Mouse (Mus musculus) T-helper 2 cell (primary cell): ENCODE measurements at regions not wholly inside any gene's neighbourhood (a gene's known extent, or its start where the extent isn't known, plus 50 kb on each side); places are given as distances from the start of the nearest gene placed in this dataset.

ENCODE experiments used
- in situ Hi-C: fragments of 300-600 bp; cut with MboI, MseI; formaldehyde crosslinking; loops from one replicate; pipeline ENCODE4 v1.15.1; 2025; ENCODE audit warnings: high pct_unique_total_duplicates

DNA sequence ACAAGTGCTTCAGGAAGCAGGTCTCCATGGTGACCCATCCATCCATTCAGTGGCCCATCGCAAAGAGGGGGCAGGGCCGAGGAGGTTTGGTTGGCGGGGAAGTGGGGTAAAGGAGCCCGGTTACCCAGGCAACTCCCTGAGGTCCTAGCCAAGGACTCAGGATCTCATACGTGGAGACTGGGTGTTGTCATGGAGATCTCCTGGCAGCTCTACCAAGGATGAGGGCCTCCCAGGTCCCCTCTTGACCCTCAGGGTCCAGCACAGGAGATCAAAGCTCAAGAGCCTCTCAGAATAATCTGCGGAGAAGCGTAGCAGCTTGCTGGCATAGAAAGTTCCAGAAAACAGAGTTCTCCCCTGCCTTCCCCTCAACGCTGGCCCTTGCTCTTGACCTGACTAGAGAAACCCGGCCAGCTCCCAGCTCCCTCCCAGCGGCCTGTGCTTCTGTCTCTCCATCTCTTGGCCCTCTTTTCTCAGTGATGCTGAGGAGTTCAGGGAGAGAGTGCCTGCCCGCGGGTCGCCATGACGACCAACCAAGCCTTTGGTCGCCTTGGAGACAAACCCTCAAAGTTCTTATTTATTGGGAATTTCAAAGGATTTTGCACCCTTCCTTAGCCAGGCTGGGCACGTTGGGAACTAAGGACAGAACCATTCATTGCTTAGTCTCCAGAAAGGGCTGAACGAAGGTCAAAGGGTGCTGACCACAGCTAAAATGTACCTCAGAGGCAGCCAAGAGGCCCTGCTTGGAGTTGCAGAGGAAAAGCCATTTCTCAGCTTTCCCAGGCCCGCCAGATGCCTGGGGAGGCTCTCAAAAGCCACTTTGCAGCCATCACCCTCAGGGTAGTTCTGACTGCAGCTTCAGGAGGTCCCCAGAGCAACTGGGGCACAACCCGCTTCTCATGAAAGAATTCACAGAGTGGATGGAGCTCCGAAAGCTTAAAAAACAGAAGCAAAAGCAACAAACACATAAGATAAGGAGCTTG lies 60.0 kb downstream of the Ubiad1 start:
- in situ Hi-C loops, result loop anchor here (10.0 kb wide), 1 partner anchor 210 kb away; no protein-coding TSS in a partner anchor

GRCm38 (mm10) chr4:148380562-148380961 lies 64.0 kb downstream of the Ubiad1 start:
- in situ Hi-C loops, result loop anchor here (10.0 kb wide), 1 partner anchor 206 kb away; no protein-coding TSS in a partner anchor

GRCm38 (mm10) chr4:148378491-148378890 lies 66.1 kb downstream of the Ubiad1 start:
- in situ Hi-C loops, result no loop called here

DNA sequence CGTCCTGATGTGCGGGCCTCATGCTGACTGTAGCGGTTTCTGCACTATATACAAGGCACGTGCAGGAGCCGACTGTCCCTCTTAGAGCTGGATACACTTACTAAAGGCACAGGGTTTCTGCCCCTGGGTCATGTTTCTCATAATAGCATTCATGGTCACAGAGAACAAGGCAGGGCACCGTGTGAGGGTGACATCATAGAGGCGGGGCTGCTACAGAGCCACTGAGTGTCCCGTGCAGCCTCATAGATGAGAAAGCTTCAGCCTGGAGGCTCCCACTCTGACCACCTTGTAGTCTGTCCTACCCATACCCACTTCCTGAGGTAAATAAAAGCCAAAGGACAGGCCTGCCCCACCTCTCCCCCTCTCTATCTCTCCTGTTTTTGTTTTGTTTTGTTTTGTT lies 67.2 kb downstream of the Ubiad1 start:
- in situ Hi-C loops, result no loop called here

GRCm38 (mm10) chr4:148376439-148376838 lies 68.1 kb downstream of the Ubiad1 start:
- in situ Hi-C loops, result no loop called here

DNA sequence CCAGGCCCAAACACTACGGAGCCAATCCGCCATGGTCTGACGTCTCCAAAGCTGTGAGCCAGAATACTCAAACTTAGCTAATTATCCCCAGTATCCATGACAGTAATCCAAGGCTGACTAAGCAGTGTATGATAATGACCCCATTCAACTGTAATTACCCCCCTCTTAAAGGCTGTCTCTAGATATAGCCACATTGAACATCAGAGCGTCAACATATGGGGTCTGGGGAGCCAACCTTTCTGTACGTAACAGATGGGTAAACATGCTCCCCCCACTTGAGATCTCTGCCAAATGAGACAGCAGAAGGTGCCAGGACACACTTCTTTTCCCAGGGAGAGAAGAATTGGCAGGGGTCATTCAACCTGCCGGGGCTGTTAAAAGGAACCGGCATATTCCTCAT lies 73.1 kb downstream of the Ubiad1 start:
- in situ Hi-C loops, result no loop called here

DNA sequence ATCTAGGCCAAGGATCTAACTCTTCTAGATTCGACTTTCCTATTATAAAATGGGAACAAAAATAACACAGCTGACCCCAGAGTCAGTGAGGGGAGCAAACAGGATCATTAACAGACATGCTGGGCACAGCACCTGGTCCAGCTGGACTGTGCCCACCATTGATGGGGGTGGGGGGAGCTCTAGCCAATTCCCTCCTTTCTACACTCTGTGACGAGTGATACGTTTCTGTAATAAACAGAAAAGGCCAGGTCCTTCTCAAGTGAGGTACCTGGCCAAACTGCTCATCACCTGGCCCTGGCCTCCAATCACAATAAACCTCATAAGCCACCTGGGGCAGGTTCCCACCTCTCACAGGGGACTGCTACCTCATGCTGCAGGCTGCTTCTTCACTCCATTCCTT lies 76.9 kb downstream of the Ubiad1 start:
- in situ Hi-C loops, result no loop called here

- in situ Hi-C loops, result no loop called here
These were observed 78.0 kb upstream of the Disp3 start for GRCm38 (mm10) chr4:148365804-148366203.

- in situ Hi-C loops, result no loop called here
These were observed 75.8 kb upstream of the Disp3 start for GRCm38 (mm10) chr4:148363366-148364121.

DNA sequence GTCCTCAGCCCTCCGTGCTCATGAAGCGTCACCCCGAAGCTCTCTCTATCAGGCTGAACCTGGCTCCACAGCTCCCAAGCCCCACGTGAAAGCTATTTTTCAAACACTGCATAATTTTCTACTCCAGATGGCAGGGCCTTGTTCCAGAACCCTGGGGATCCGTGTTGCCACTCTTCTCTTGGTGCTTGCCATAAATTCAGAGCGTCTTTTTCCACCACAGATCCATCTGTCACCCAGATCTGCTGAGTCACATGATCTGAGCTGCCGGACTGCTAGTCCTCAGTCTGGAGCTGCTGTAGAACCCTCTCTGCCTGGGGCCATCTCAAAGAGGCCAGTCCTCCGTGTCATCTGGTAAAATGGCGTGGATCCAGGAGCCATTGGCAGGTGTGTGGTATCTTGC lies 73.2 kb upstream of the Disp3 start:
- in situ Hi-C loops, result no loop called here

DNA sequence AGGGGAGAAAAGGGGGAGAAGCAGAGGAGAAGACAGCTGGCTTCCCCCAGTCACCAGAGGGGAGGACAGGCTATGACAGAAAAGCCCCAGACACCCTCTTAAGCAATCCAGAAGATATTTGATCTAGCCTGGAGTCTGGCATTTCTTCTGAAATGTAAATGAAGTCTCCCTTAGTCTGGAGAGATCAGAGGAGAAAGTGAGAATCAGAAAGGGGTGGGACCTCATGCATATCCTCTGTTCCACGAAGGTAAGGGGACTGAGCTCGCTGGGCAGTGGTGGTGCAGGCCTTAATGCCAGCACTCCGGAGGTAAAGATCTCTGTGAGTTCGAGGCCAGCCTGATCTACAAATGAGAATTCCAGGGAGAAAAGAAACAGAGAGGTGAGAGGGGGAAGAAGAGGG lies 70.6 kb upstream of the Disp3 start:
- in situ Hi-C loops, result no loop called here

DNA sequence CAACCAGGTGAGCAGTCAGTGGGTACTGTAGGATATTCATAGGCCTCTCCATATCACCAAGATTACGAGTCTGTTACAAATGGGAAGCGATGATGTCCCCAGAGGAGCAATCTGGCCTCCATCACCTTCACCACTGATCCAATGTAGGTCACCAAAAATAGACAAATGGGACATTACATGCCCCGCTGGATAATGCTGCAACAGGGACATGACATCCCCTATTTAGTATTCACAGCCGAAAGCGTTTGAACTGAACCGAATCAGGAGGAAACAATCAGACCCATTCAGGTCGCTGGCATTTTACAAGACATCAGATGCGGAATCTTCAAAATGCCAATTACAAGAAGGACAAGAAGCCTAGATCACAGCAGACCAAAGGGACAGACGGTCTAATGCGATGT lies 69.5 kb upstream of the Disp3 start:
- in situ Hi-C loops, result no loop called here

DNA sequence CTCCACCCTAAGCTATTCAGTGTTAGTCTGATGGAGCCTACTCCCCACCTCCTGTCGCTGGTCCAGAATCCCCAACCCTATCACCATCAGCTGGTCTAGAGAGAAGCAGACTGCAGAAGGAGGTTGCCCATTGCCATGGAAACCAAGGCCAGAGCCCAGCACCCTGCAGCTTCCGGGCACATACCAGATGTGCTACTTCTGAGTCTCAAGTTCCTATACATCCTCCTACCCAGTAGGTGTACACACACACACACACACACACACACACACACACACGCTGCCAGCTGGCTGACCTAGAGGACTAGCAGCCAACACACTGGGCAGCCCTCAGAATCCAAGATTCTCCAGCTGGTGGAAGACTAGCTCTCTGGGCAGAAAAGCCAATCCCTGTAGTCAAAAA lies 68.9 kb upstream of the Disp3 start:
- in situ Hi-C loops, result no loop called here

- in situ Hi-C loops, result no loop called here
These were observed 66.2 kb upstream of the Disp3 start for GRCm38 (mm10) chr4:148353969-148354368.

DNA sequence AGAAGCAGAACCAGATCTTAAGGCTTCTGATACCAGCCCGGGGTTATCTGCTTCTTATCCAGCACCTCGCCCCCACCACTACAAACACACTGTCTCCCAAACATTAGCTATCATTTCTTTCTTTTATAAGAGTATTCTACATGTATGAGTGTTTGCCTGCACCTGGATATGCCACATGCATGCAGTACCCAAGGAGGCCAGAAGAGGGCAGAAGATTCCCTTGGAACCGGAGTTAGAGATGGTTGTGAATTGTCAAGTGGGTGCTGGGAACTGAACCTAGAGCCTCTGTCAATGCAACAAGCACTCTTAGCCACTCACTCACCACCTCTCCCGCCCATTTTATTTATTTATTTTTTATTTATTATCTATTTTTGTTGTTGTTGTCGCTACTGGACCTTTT lies 64.9 kb upstream of the Disp3 start:
- in situ Hi-C loops, result no loop called here

GRCm38 (mm10) chr4:148341531-148342157 lies 53.9 kb upstream of the Disp3 start:
- in situ Hi-C loops, result no loop called here

DNA sequence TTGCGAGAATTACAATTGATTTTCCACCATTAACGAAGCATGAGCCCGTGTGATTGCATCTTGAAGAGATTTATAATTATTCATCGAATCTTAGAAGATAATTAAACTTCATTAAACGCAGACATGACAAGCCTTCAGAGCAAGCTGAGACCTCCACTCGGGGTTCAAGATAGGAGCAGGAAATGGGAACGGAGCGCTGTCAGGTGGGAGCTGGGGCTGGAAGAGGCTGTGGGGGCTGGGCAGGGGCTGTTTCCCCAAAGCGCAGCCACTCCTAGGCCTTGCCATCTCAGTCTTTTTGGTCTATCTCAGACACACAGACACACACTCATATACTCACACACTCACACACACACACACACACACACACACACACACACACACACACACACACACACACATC lies 52.6 kb upstream of the Disp3 start:
- in situ Hi-C loops, result no loop called here

DNA sequence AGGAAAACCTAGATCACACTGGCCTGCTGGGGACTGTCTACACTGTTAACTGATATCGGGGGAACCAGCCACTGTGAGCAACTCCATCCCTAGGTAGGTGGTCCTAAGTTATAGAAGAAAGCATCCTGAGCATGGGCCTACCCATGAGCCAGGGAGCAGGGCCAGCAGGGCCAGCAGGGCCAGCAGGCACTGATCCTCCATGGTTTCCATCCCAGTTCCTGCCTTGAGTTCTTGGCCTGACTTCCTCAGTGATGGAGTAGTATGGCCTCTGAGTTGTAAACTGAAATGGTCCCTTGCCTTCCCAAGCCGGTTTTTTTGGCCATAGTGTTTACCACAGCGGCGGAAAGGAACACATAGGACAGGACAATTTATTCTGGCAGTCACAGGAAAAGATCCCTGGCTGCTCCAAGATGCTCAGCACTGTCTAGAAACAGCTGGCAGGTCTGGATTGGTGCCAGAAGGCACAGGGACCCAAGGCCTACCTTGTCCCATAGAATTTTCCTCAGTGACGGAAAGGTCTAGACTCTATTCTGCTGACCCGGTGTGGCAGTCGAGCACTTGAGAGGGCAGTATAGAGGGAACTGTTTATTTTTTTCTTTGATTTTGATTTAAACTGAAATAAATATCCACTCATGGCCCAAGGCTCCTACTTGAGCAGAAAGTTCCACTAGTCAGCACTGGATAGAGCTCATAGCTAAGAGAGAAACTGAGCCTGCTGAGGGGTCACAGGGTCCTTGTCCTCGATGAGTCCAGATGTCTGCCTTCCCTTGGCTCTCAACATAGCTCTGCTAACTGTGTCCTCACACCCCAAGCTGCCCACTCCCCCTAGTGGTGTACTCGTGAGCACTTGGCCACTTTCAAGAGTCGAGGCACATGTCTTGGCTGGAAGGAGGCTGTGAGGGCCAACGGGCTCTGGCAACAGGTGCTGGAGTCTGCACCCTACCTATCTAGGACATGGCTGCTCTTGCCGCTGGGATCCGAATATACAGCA lies 50.4 kb upstream of the Disp3 start:
- in situ Hi-C loops, result no loop called here
